Mouse (Mus musculus): Measurements from ENCODE around the gene Loxl3.

- TF ChIP-seq CTCF (conservative IDR thresholded peaks at IDR 0.05; ENCODE audit: low read length) (no peak), POU5F1 (IDR thresholded peaks at IDR 0.05; ENCODE audit: borderline replicate concordance, low read length) (no peak), NANOG (IDR thresholded peaks at IDR 0.05; ENCODE audit: borderline replicate concordance, low read length) (no peak)
Observed at GRCm38 (mm10) chr6:83065995-83066394, 32.0 kb downstream of the Loxl3 start.

All from E14TG2a.4 (cell line).